Comparison of ENCODE assay signal across 8 mouse cellular contexts in the genomic region with DNA sequence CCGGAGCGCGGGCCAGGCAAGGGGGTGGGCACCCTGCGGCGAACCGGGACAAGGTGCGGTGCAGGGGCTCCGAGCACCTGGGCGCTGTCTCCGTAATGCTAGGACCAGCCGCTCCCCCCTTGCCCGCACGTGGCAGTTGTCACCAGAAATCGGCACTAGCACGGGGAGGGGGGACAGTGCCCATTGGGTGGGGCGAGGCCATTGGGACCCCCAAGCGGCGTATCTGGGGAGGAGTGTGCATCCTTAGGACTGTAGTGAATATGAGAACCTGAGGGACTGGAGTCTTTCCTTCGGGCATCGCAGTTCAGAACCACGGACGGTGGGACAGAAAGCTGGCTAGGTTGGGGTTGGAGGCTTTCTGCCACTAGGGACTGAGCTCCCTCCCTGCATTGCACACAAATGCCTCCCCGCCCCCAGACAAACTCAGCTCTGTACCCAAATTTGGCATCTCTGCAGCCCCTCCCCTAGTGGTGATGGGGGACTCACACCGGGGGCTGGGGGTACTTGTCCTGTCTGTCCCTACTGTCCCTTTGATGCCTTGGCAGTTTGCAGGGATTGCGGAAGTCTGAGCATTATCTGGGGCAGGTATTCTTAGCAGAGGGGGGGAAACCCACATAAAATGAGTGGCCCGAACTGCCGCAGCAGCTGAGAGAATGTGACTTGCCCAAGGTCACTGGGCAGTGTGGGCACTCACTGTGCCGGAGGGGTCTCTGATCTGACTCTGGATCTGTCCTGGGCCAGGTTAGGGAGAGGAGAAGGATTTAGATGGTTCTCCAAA. TPM values are rescaled to one million over a fixed set of nuclear protein-coding genes. Genes with fewer than 3 reads are reported as not detected.
DNase-seq lines count a peak whose midpoint lies in the region; ATAC-seq and TF ChIP-seq lines count a peak whose summit lies in the region.

No protein-coding gene starts in this region.

- TF ChIP-seq POLR2A in kidney, adult 2 months (IDR thresholded peaks at IDR 0.05; ENCODE audit: low read depth, low read length) = no peak
- no peak for TF ChIP-seq POLR2A in embryonic fibroblast, embryonic 13.5 days (IDR thresholded peaks at IDR 0.05; ENCODE audit: low read depth, low read length)

- TF ChIP-seq CTCF in kidney, adult 2 months (conservative IDR thresholded peaks at IDR 0.05; ENCODE audit: insufficient read depth, insufficient read length, low read depth, low read length) = no peak
- TF ChIP-seq CTCF in embryonic fibroblast, embryonic 13.5 days (IDR thresholded peaks at IDR 0.05; ENCODE audit: borderline replicate concordance, insufficient read depth, low read length) = no peak

- H3K4me1 ChIP-seq in kidney, adult 2 months (ENCODE audit: control insufficient read depth, insufficient read depth, low read length) = no peaks in the 10 kb centered on the region
- H3K4me1 ChIP-seq in embryonic fibroblast, embryonic 13.5 days (ENCODE audit: control insufficient read depth, insufficient read depth, low read length) = peaks cover 10% of the 10 kb centered on the region
- peaks cover 10% of the 10 kb centered on the region for H3K4me1 ChIP-seq in intestine, embryonic 16.5 days (ENCODE audit: control insufficient read depth, insufficient read depth, low read length)
- H3K4me1 ChIP-seq in neural tube, embryonic 13.5 days (replicated peaks) = peaks cover 53% of the 10 kb centered on the region

- H3K27ac ChIP-seq in kidney, adult 2 months (ENCODE audit: insufficient read depth, low read depth, low read length) = no peak overlapping the region
- H3K27ac ChIP-seq in embryonic fibroblast, embryonic 13.5 days (ENCODE audit: insufficient read depth, low read length) = no peak overlapping the region
- H3K27ac ChIP-seq in intestine, embryonic 16.5 days (ENCODE audit: low read length) = no peak overlapping the region
- H3K27ac ChIP-seq in neural tube, embryonic 13.5 days (replicated peaks) = peak overlapping the region; percentile 91

- H3K4me3 ChIP-seq in kidney, adult 2 months (ENCODE audit: insufficient read depth, low read depth, low read length) = peak overlapping the region; percentile 78
- H3K4me3 ChIP-seq in embryonic fibroblast, embryonic 13.5 days (ENCODE audit: insufficient read depth, low read length) = peak overlapping the region; percentile 40
- H3K4me3 ChIP-seq in intestine, embryonic 16.5 days (ENCODE audit: low read length) = peak overlapping the region; percentile 86
- peak overlapping the region; percentile 60 for H3K4me3 ChIP-seq in neural tube, embryonic 13.5 days

- H3K36me3 ChIP-seq in kidney, adult 2 months (ENCODE audit: control insufficient read depth, insufficient read depth, low read length) = no peaks in the 10 kb centered on the region
- H3K36me3 ChIP-seq in intestine, embryonic 16.5 days (ENCODE audit: control insufficient read depth, insufficient read depth, low read length) = no peaks in the 10 kb centered on the region
- H3K36me3 ChIP-seq in neural tube, embryonic 13.5 days = no peaks in the 10 kb centered on the region

- H3K27me3 ChIP-seq in kidney, adult 2 months (replicated peaks; ENCODE audit: control insufficient read depth, insufficient read depth, low read length) = peaks cover 1% of the 10 kb centered on the region; the same call in 1 of the 2 replicates
- peaks cover 18% of the 10 kb centered on the region for H3K27me3 ChIP-seq in intestine, embryonic 16.5 days (replicated peaks; ENCODE audit: control insufficient read depth, insufficient read depth, low read length)
- peaks cover 36% of the 10 kb centered on the region for H3K27me3 ChIP-seq in neural tube, embryonic 13.5 days

- H3K9ac ChIP-seq in intestine, embryonic 16.5 days (ENCODE audit: low read depth, low read length) = peak overlapping the region; percentile 75
- H3K9ac ChIP-seq in neural tube, embryonic 13.5 days = peak overlapping the region; percentile 89

- peak; percentile 20; the same call in 1 of the 2 replicates for ATAC-seq in intestine, embryonic 16.5 days
- ATAC-seq in neural tube, embryonic 13.5 days (ENCODE audit: low read depth) = no peak; the same call in 1 of the 2 replicates

- H3K9me3 ChIP-seq in intestine, embryonic 16.5 days (ENCODE audit: control insufficient read depth, low read length) = no peaks in the 10 kb centered on the region
- H3K9me3 ChIP-seq in neural tube, embryonic 13.5 days = no peaks in the 10 kb centered on the region

- peak overlapping the region; percentile 96 for H3K4me2 ChIP-seq in intestine, embryonic 16.5 days (ENCODE audit: low read depth, low read length)
- H3K4me2 ChIP-seq in neural tube, embryonic 13.5 days = peak overlapping the region; percentile 79

- no peak for DNase-seq in kidney, adult 2 months
- DNase-seq in kidney, postnatal 10 days = no peak
- DNase-seq in ES-CJ7 (ENCODE audit: low read depth, low spot score) = peak; percentile 48
- no peak for DNase-seq in frontal cortex, postnatal 10 days (ENCODE audit: low spot score in 2 of 2)
- DNase-seq in spleen, postnatal 14 days (ENCODE audit: low spot score in 2 of 2) = no peak

- whole genome bisulfite sequencing in kidney, adult 2 months = 9% methylated on average over 28 of the region's 28 CpGs
- whole genome bisulfite sequencing in intestine, embryonic 16.5 days = 4% methylated on average over 28 of the region's 28 CpGs
- 8% methylated on average over 27 of the region's 28 CpGs for WGBS in neural tube, embryonic 13.5 days

RNA-seq across cellular contexts. Expression of gene Sema7a, which starts 1.1 kb away (rescaled TPM):
- 9.4 and 9.6 TPM in 2 replicates for polyA plus RNA-seq in kidney, adult 2 months (2012; rRNA removed)
- polyA plus RNA-seq in embryonic fibroblast, embryonic 13.5 days (2011; ENCODE audit: insufficient read length, low read depth, missing spikeins) = 6.5 and 17.5 TPM in 2 replicates
- 0.54 and 0.72 TPM in 2 replicates for polyA plus RNA-seq in intestine, embryonic 16.5 days (2015; fragmentation: Nextera tagmentation; extraction: Ambion mirVana)
- 1.8 and 2.1 TPM in 2 replicates for polyA plus RNA-seq in neural tube, embryonic 13.5 days (2015; fragmentation: Nextera tagmentation; extraction: Ambion mirVana)

RNA-seq across cellular contexts. Expression of gene Ubl7, which starts 30.3 kb away (rescaled TPM):
- 144 and 150 TPM in 2 replicates for polyA plus RNA-seq in kidney, adult 2 months (2012; rRNA removed)
- 55.2 and 56.6 TPM in 2 replicates for polyA plus RNA-seq in embryonic fibroblast, embryonic 13.5 days (2011; ENCODE audit: insufficient read length, low read depth, missing spikeins)
- polyA plus RNA-seq in intestine, embryonic 16.5 days (2015; fragmentation: Nextera tagmentation; extraction: Ambion mirVana) = 91.3 and 91.6 TPM in 2 replicates
- polyA plus RNA-seq in neural tube, embryonic 13.5 days (2015; fragmentation: Nextera tagmentation; extraction: Ambion mirVana) = 149 and 166 TPM in 2 replicates
